In genomic region chr9:32986836-32987673, GRCm38 (mm10) we compare ENCODE assay signal across 12 mouse cellular contexts.
DNase-seq lines count a peak whose midpoint lies in the region; ATAC-seq and TF ChIP-seq lines count a peak whose summit lies in the region.
"Had no signal": no experiment of that assay in that cellular context is flagged by ENCODE, and none has a peak within 500 bp of the region (broad histone marks: within the 10 kb centered on the region; RNA-seq: fewer than 3 reads in every experiment).

No protein-coding gene starts in this region.

- no peak overlapping the region for H3K4me3 ChIP-seq in forebrain, embryonic 10.5 days
- no peak overlapping the region for H3K4me3 ChIP-seq in forebrain, postnatal 0 days (ENCODE audit: low read depth, low read length)
- no peak overlapping the region for H3K4me3 ChIP-seq in stomach, embryonic 15.5 days (replicated peaks)
- H3K4me3 ChIP-seq in stomach, postnatal 0 days (ENCODE audit: low read depth, low read length): no peak overlapping the region
- H3K4me3 ChIP-seq: left cerebral cortex, adult 2 months; megakaryocyte, embryonic 14.5 days had no signal

- H3K9ac ChIP-seq in forebrain, postnatal 0 days: no peak overlapping the region
- H3K9ac ChIP-seq in stomach, embryonic 15.5 days: no peak overlapping the region
- H3K9ac ChIP-seq in stomach, postnatal 0 days (ENCODE audit: low read length): no peak overlapping the region

- intact Hi-C loops in heart, postnatal 36 days (cut with DNase I): no loop called here

- no peak overlapping the region for H3K4me2 ChIP-seq in forebrain, postnatal 0 days (ENCODE audit: low read depth)
- 0 out of 2 replicates have a peak overlapping the region, but pooled peaks have one; percentile 6 for H3K4me2 ChIP-seq in stomach, embryonic 15.5 days
- H3K4me2 ChIP-seq in stomach, postnatal 0 days (replicated peaks; ENCODE audit: low read depth): no peak overlapping the region

- no peaks in the 10 kb centered on the region for H3K27me3 ChIP-seq in forebrain, embryonic 10.5 days (ENCODE audit: poor library complexity, severe bottlenecking)
- no peaks in the 10 kb centered on the region for H3K27me3 ChIP-seq in forebrain, postnatal 0 days (ENCODE audit: insufficient read depth, low read length)
- no peaks in the 10 kb centered on the region for H3K27me3 ChIP-seq in stomach, embryonic 15.5 days (replicated peaks)
- H3K27me3 ChIP-seq in stomach, postnatal 0 days (ENCODE audit: control insufficient read depth, insufficient read depth, low read length): no peaks in the 10 kb centered on the region

- DNase-seq in forebrain, embryonic 10.5 days (ENCODE audit: extremely low spot score, low spot score): peak; percentile 41
- no peak for DNase-seq in forebrain, postnatal 0 days
- DNase-seq in stomach, postnatal 0 days (ENCODE audit: low spot score): no peak
- DNase-seq in heart, postnatal 36 days: peak; percentile 17 to 23
- no peak for DNase-seq in layer of hippocampus, postnatal 14 days (ENCODE audit: low spot score in 2 of 2)
- DNase-seq in thymus, adult 18-20 months: no peak
- DNase-seq in adrenal gland, postnatal 10 days: no peak
- DNase-seq: cerebellum, adult 18-20 months; right cerebral cortex, adult 18-20 months had no signal

- no peaks in the 10 kb centered on the region for H3K36me3 ChIP-seq in forebrain, embryonic 10.5 days (replicated peaks)
- no peaks in the 10 kb centered on the region for H3K36me3 ChIP-seq in forebrain, postnatal 0 days (ENCODE audit: insufficient read depth)
- no peaks in the 10 kb centered on the region for H3K36me3 ChIP-seq in stomach, embryonic 15.5 days
- no peaks in the 10 kb centered on the region for H3K36me3 ChIP-seq in stomach, postnatal 0 days (ENCODE audit: control insufficient read depth, insufficient read depth, low read length)

- H3K27ac ChIP-seq in forebrain, embryonic 10.5 days: peak overlapping the region; percentile 77
- no peak overlapping the region for H3K27ac ChIP-seq in forebrain, postnatal 0 days (ENCODE audit: low read depth, low read length)
- 0 out of 2 replicates have a peak overlapping the region, but pooled peaks have one; percentile 7 for H3K27ac ChIP-seq in stomach, embryonic 15.5 days
- no peak overlapping the region for H3K27ac ChIP-seq in stomach, postnatal 0 days (replicated peaks)
- H3K27ac ChIP-seq: left cerebral cortex, adult 2 months had no signal

- 57% methylated on average over 9 of the region's 9 CpGs for WGBS in forebrain, embryonic 10.5 days
- WGBS in forebrain, postnatal 0 days: 71% methylated on average over 9 of the region's 9 CpGs
- 31% methylated on average over 9 of the region's 9 CpGs for WGBS in stomach, embryonic 15.5 days
- WGBS in stomach, postnatal 0 days: 39% methylated on average over 9 of the region's 9 CpGs

- TF ChIP-seq CTCF in forebrain, postnatal 0 days (IDR thresholded peaks at IDR 0.05; ENCODE audit: low read depth): no peak
- no peak for TF ChIP-seq CTCF in stomach, postnatal 0 days (IDR thresholded peaks at IDR 0.05; ENCODE audit: low read depth)

- no peak for ATAC-seq in forebrain, postnatal 0 days
- ATAC-seq in stomach, embryonic 15.5 days (ENCODE audit: insufficient read depth, low FRiP score, low read depth): no peak
- ATAC-seq in stomach, postnatal 0 days (ENCODE audit: low FRiP score, low TSS enrichment): no peak

- H3K4me1 ChIP-seq in forebrain, embryonic 10.5 days: peaks cover 5% of the 10 kb centered on the region; the same call in 1 of the 2 replicates
- H3K4me1 ChIP-seq in forebrain, postnatal 0 days (ENCODE audit: insufficient read depth): no peaks in the 10 kb centered on the region
- H3K4me1 ChIP-seq in stomach, embryonic 15.5 days: no peaks in the 10 kb centered on the region
- H3K4me1 ChIP-seq in stomach, postnatal 0 days (replicated peaks; ENCODE audit: control insufficient read depth, insufficient read depth): no peaks in the 10 kb centered on the region

- no peak for TF ChIP-seq EP300 in stomach, postnatal 0 days (optimal IDR thresholded peaks at IDR 0.05)

- no peaks in the 10 kb centered on the region for H3K9me3 ChIP-seq in forebrain, embryonic 10.5 days
- no peaks in the 10 kb centered on the region for H3K9me3 ChIP-seq in forebrain, postnatal 0 days (ENCODE audit: low read length)
- H3K9me3 ChIP-seq in stomach, embryonic 15.5 days: no peaks in the 10 kb centered on the region
- H3K9me3 ChIP-seq in stomach, postnatal 0 days (ENCODE audit: control insufficient read depth, low read length): no peaks in the 10 kb centered on the region
- H3K9me3 ChIP-seq: megakaryocyte, embryonic 14.5 days had no signal

Comparison
In these comparisons a context has a peak if more than half of its experiments do, and no peak if none do; other contexts are left out.
1. DNase-seq: peak in forebrain, embryonic 10.5 days (single experiment) and heart, postnatal 36 days (2 of 2); none in forebrain, postnatal 0 days (single experiment), stomach, postnatal 0 days (single experiment), layer of hippocampus, postnatal 14 days (0 of 2), thymus, adult 18-20 months (0 of 2) and adrenal gland, postnatal 10 days (single experiment).
2. H3K27ac ChIP-seq: peak in forebrain, embryonic 10.5 days (single experiment) and stomach, embryonic 15.5 days (single experiment); none in forebrain, postnatal 0 days (single experiment) and stomach, postnatal 0 days (single experiment).